Mouse (Mus musculus) cerebellum, adult 9-10 months (tissue): Measurements from ENCODE around the gene Gtf2h1.
"Not testable (repeated sequence)": the region's sequence is repeated elsewhere in the genome, so short reads cannot be mapped to it uniquely, and the experiment has no call there.

Source experiments
- DNase-seq: peaks from one replicate; pipeline ENCODE4 v3.0.0; 2022

Gene Gtf2h1

GRCm38 (mm10) chr7:46831693-46832092, 35.8 kb downstream of the Gtf2h1 start:
- no peak for DNase-seq

GRCm38 (mm10) chr7:46832112-46832810, 36.4 kb downstream of the Gtf2h1 start:
- DNase-seq, result not testable (repeated sequence)

- no peak for DNase-seq
These were observed 37.4 kb downstream of the Gtf2h1 start for GRCm38 (mm10) chr7:46833266-46833665.

- DNase-seq, result no peak
These were observed 37.9 kb downstream of the Gtf2h1 start for GRCm38 (mm10) chr7:46833670-46834255.

- DNase-seq, result no peak
These were observed 39.2 kb downstream of the Gtf2h1 start for GRCm38 (mm10) chr7:46834994-46835610.

- no peak for DNase-seq
These were observed 40.5 kb downstream of the Gtf2h1 start for GRCm38 (mm10) chr7:46836357-46836756.

GRCm38 (mm10) chr7:46837073-46837472, 41.2 kb downstream of the Gtf2h1 start:
- DNase-seq, result no peak

- peak; percentile 34 for DNase-seq
These were observed 42.3 kb downstream of the Gtf2h1 start for GRCm38 (mm10) chr7:46838104-46838671.

GRCm38 (mm10) chr7:46838891-46839302, 43.0 kb downstream of the Gtf2h1 start:
- peak; percentile 84 for DNase-seq

- no peak for DNase-seq
These were observed 43.5 kb downstream of the Gtf2h1 start for GRCm38 (mm10) chr7:46839446-46839845.

GRCm38 (mm10) chr7:46839861-46840260, 44.0 kb downstream of the Gtf2h1 start:
- DNase-seq, result peak; percentile 22

- no peak for DNase-seq
These were observed 44.4 kb downstream of the Gtf2h1 start for GRCm38 (mm10) chr7:46840326-46840725.

- peak; percentile 20 for DNase-seq
These were observed 45.1 kb downstream of the Gtf2h1 start, which contains the start of gene Ldha for GRCm38 (mm10) chr7:46840787-46841525. TSS of gene Ldha (plus strand) at chr7:46841475.

GRCm38 (mm10) chr7:46842278-46842677, 46.4 kb downstream of the Gtf2h1 start:
- DNase-seq, result peak; percentile 26

- DNase-seq, result peak; percentile 51
These were observed 47.7 kb downstream of the Gtf2h1 start for GRCm38 (mm10) chr7:46843576-46843975.

GRCm38 (mm10) chr7:46845211-46845977, 49.5 kb downstream of the Gtf2h1 start:
- peak; percentile 85 for DNase-seq

- DNase-seq, result no peak
These were observed 50.1 kb downstream of the Gtf2h1 start for GRCm38 (mm10) chr7:46845978-46846485.

GRCm38 (mm10) chr7:46846486-46847244, 50.8 kb downstream of the Gtf2h1 start:
- DNase-seq, result peak; percentile 66

- no peak for DNase-seq
These were observed 53.4 kb downstream of the Gtf2h1 start for GRCm38 (mm10) chr7:46849287-46849686.

- no peak for DNase-seq
These were observed 55.1 kb downstream of the Gtf2h1 start for GRCm38 (mm10) chr7:46851026-46851425.

GRCm38 (mm10) chr7:46852666-46853065, 56.8 kb downstream of the Gtf2h1 start:
- no peak for DNase-seq
